Mouse (Mus musculus) megakaryocyte-erythroid progenitor cell, adult 5-6 weeks (primary cell): ENCODE results near the gene Itgam. TPM values are rescaled to one million over a fixed set of nuclear protein-coding genes. Genes with fewer than 3 reads are reported as not detected.
"Not testable (repeated sequence)": the region's sequence is repeated elsewhere in the genome, so short reads cannot be mapped to it uniquely, and the experiment has no call there.

Experiments
- ATAC-seq: replicated peaks from 2 replicates; pipeline ENCODE4 v1.8.0; 2016; ENCODE audit warnings: mild to moderate bottlenecking, inconsistent platforms; ENCODE audit not compliant: severe bottlenecking, poor library complexity, low FRiP score, low TSS enrichment
- total RNA-seq, 2 experiments: library from RNA; stranded (forward) in 1 of 2; stranded (reverse) in 1 of 2; fragments of 200-1000, 215-1000 nt in 1 of 2; fragments of >200 nt in 1 of 2; fragmentation: Nextera tagmentation in 1 of 2; gene quantifications; 2 replicates each; pipeline ENCODE4 v1.2.3; 2014 to 2017

The Itgam gene
- total RNA-seq (2014; fragmentation: Nextera tagmentation): 3.2 TPM in 1 of 2 replicates, not detected in the other
- 0.95 and 2.3 TPM in 2 replicates for total RNA-seq (2017)

DNA sequence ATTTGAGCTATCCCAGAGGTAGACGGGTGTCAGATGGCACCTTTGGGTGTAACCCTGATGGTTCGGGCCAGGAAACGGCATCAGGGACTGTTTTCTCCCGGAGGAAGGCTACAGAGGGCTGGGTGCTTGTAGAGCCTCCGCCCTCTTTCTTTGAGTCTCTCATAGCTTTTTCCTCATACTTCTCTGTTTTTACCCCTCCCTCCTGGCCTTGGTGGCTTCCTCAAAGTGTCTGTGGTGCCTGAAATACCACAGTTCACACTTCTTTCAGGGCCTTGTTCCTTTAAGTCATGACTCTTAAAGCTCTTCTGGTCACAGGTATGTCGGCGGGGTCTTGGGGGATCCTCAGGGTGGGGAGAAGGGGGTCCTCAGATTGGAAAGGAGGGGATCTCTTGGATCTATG lies at the start of gene Itgam, which contains the start of gene Gm49368:
Gene Itgam (plus strand): TSS at position 185 of the 400 bp plus-strand sequence.
Gene Gm49368 (plus strand): TSS at position 228 of the 400 bp plus-strand sequence.
- ATAC-seq: no peak

DNA sequence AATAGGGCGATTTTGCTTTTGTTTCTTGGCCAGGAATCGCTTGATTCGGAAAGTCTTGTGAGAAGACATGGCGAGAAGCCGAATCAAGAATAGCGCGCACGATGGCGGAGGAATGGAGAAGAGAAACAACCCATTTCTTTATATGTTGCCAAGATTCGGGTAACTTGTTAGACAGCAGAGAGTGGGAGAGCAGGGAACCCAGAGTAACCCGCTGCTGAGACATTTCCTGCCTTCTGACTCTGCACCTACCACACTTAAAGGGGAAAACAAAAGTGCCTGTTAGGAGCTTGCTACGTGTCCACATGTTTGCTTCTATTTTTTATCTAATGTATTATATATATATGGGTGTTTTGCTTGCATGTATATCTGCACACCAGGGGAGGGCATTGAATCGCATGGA lies 49.3 kb upstream of the Itgam start:
- ATAC-seq: no peak

DNA sequence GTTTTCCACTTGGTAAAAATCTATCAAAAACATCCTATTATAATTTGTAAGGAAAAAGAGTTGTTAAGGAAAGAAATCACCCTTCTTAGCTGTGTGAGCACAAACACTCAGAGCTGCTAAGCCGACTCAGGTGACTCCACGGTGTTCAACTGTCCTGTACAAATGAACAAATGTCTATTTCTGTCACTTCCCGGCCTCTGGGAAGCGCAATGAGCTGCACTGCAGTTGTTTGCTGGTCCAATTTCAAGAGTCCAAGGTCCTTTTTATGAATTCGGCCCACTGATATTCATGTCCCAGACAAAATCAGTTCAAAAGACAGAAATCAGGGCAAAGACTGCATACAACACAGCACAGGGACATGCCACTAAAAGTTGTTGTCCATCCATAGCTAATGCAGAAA lies 46.3 kb upstream of the Itgam start:
- not testable (repeated sequence) for ATAC-seq

DNA sequence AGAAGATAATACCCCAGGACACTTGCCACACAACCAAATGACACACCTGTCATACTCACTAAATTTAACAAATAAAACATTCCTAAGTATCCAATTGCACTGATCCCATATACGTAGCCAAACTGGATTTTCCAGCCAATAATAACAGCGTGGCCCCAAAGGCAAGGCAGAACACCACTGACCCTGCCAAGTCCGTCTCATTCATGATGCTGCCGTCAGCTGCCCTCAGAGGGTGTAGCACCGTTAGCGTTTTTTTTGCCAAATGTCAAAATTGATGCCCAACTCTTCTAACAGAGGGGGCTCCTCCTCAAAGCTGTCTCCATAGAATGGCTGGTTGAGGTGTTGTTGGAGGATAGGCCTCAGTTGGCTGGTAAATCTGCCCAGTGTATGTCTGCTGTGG lies 45.8 kb upstream of the Itgam start:
- ATAC-seq: no peak

DNA sequence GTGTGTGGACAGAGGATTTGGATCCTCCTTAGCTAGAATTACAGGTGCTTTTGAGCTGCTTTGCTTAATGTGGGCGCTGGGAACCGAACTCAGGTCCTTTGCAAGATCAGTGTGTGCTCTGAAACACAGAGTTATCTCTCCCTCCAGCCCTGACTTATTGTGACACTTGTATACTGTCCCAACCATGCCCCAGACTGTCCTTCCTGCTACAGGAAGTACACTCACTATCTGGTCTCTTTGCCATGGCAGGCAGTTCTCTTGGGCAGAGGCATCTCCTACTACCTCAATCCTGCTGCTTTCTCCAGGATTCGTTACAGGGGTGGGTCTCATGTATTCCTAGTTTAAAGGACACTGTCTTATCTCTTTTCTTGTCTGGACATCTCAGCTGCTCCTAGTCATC lies 44.2 kb upstream of the Itgam start:
- no peak for ATAC-seq

DNA sequence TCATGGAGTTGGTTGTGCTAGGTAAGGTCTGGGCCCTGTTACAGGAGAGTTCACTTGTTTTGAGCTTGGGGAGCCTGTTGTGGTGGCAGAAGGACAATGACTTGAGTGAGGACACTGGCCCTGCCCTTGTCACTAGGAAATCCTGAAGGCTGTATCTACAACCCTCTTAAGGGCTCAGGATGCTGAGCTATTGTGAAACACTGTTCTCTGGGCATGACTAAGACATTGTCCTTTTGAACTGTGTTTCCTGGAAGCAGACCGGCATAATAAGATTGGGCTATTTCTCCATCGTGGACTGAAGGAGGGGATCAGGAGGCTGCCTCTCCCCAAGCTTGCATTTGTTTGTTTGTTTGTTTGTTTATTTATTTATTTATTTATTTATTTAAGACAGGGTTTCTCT lies 43.3 kb upstream of the Itgam start:
- no peak for ATAC-seq

DNA sequence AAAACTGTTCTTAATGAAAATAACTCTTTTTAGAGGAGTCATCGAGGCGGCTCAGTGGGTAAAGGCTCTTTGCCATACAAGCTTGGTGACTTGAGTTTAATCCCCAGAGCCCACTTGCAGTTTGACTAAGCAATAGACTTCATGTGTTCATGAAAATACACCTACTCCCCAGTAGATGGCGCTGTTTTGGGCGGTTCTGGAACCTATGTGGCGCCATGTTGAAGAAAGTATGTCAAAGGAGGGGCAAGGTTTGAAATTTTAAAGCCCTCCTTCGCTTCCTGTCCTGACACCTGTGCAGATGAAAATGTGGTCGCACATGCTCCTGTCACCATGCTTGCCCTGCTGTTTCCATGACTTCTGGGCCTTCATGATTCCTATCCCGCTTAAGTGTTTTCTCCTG lies 39.5 kb upstream of the Itgam start:
- no peak for ATAC-seq

DNA sequence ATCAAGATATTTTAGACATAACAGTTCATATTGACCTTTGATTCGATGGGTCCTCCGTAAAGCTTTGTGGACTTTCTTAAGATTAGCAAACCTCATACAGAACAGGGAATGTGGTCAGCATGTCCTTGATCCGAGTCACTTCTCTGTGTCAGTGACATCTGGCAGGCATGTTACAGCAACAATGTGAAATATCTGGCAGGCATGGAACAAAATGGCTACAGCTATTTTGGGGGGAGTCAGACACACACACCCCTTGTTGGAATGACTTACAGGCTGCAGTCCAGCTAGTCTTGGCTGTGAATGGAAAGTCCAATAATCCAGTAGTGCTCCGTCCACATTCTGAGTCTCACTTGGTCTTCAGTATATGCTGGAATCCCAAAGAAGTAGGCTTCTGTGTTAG lies 38.9 kb upstream of the Itgam start:
- ATAC-seq: no peak

DNA sequence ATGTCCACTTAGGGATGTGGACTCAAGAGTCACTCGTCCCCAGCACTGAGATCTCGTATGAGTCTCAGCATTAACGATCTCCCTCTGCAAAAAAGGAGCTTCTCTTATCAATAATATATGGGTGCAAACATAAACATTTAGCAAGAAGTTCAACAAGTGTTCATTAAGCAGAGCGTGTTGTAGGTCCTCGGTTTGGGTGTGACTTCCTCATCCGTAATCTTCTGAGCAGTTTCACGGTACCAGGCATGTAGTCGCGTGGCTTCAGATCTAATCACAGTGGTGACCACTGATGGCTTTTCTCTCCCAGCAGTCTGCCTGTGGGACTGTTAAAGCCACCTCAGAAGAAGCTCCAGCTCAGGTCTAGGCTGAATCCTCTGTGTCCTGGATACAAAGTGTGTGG lies 38.1 kb upstream of the Itgam start:
- no peak for ATAC-seq

DNA sequence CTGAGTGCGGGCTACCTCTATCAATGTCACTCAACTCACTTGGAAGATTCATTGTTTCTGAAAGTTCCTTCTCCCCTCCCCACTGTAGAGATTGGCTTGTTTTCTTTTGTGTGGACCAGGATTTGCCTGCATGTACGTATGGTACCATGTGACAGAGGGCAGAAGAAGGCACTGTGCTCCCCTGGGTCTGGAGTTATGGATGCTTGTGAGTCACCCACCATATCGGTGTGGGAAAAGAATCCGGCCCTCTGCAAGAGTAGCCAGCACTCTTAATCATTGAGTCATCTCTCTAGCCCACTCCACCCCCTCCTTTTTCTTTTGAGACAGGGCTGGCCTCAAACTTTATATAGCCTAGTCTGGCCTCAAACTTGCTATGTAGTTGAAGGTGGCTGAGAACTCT lies 37.5 kb upstream of the Itgam start:
- ATAC-seq: no peak

DNA sequence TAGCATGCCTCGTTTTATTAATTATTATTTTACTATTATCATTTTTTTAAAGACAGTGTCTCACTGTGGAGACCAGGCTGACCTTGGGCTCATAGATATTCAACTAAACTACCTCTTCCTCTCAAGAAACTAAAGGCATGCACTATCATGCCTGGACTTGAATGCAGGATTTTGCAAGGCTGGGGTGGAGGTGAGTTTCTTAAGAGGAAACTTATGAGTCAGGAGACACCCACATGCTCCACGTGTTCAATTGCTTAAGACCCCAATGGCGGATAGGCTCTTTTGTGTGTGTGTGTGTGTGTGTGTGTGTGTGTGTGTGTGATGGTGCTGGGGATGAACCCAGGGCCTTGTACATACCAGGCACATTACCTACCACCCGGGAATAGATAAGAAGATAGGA lies 37.1 kb upstream of the Itgam start:
- ATAC-seq: no peak

DNA sequence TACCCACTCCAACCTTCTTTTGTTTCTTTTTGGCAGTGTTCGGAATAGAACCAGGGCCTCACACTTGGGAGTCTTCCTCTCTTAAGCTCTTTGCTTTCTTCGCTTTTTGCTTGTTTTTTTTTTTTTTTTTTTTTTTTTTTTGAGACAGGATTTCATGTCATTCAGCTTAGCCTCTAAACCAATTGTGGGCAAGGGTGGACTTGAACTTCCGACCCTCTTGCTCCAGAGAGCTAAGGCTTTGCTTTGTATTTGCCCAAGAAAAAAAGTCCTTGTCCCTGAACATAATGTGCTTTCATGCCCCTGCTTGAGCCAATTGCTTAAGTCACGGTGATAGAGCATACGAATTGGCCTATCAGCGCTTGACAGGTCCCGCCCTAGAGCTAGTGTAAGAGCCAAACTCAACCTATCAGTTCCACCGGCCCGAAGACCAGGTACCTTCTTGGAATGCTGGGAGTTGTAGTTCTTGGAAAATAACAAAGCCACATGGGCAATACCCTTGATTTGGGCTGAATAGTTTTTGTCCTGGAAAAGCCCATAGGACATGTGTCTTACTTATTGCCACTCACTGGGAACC lies 30.9 kb upstream of the Itgam start:
- ATAC-seq: peak; percentile 86

DNA sequence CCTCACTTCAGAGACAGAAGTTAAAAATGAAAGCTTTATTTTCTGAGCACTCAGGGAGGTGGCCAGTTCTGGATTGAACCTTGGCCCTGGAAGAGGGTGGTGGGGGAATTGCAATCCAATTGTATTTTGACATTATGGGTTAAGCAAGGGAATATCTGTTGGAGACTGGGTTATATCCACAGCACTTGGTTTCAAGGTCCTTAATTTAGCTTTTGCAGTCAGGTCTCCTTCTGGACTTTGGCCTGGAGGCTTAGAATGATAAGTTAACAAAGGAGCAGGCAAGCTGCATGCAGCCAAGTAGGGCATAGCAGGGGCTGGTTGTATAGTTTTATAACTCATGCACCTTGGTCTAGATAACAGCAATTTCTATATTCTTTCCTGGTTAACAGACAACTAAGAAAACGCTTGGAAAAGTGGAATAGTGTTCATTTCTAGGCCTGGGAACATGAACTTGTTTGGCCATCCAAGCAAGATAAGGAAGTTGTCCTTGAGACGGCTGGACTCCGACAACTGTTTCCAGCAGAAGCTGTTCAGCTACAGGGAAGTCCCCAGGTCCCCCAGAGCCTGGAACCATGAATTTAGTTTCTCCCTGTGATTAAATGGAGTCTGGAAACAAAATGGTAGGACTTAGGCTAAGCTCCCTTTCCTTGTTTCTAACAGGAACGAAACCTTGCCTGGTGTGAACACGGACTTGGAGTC lies 30.0 kb upstream of the Itgam start:
- no peak for ATAC-seq

DNA sequence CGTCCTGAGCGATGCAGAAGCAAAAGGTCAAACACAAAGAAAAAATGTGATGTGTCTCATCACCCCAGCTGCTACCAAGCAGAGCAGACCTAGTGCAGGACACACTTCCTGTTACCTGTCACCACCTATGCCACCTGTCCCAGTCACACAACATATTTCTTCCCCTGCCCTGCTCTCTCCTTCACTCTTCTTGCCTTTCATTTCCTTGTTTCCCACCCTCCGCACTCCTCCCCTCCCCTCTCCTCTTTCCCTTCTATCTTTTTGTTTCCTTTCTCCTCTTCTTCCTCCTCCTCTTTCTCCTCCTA lies 29.5 kb upstream of the Itgam start:
- ATAC-seq: no peak

DNA sequence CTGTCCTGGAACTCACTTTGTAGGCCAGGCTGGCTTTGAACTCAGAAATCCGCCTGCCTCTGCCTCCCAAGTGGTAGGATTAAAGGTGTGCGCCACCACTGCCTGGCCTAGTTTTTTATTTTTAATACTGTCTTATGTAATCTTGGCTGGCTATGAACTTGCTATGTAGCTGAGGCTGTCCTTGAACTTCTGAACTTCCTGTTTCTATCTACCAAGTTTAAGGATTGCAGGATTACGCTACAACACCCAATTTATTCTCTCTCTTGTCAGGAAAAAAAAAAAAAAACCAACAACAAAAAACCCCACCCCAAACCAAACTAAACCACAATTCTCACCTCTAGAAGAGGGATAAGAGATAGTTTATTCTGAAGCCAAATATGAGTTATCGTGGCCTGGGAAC lies 28.8 kb upstream of the Itgam start:
- no peak for ATAC-seq

DNA sequence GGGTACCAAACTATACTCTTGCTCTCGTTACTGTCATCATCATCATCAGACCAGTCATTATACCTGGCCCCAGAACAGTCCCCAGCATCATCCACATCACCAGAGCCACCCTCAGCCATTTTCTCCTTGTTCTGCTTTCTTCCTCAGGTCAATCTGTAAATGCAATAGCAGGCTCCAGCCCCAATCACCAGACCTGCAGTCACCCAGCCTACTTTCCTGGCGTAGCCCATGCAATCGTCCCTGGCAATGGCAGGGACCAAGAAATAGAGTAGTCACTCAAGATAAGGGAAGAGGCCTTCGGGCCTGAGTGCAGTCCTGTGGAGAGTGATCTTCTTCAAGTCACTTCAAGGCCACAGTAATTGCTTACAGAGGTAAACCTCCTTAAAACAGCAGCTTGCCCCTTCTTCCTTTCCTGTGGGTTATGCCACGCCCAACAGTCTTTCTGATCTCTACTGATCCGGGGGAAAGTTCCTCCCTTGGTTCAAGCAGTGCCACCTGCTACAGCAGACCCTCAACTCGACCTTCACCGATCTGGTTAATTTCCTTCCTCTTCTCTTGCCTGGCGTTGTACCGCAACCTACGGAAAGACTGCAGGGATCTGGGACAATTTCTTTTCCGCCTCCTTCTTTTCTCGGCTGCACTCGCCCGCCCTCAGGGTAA lies 20.1 kb upstream of the Itgam start:
- ATAC-seq: peak; percentile 57

DNA sequence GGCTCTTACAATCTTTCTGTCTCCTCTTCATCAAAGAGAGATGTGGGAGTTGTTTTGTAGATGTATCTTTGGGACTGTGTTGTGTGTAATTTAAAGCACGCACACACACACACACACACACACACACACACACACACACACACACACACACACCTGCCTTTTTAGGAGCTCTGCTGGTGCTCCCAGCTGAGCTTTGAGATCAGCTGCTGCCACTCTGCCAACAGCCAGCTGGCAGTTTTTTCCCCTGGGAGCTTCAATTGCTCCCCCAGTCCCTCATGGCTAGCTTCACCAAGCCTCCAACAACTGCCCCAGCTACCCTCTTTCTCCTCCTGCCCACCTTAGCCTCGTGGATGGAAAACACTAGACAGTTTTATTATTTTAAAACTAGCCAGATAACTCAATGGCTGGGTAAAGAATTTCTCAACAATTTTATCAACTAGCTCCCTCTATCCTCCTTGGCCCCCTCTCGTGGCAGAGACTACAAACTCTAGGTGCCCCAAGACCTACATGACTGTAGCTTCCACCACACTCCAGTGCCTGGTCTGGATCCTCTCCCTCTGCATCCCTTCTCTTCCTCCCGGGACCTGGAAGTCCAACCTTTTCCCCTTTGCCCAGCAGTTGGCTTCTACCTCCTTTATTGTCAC lies 18.2 kb upstream of the Itgam start:
- no peak for ATAC-seq

DNA sequence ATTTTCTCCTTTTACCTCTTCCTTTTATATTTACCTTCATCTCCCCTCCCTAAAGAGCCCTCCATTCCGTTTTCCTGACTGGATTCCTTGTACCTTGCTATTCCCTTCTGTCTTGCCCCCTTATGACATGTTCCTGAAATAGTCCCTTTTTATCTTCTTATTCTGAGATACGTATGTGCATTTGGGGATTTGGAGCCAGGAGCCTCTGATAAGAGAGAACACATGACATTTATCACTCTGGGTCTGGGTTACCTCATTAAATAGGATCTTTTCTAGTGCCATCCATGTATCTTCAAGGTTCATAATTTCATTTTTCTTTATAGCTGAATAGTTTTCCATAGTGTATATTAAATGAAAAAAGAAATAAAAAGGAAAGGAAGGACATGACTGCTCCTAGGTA lies 16.8 kb upstream of the Itgam start:
- no peak for ATAC-seq

DNA sequence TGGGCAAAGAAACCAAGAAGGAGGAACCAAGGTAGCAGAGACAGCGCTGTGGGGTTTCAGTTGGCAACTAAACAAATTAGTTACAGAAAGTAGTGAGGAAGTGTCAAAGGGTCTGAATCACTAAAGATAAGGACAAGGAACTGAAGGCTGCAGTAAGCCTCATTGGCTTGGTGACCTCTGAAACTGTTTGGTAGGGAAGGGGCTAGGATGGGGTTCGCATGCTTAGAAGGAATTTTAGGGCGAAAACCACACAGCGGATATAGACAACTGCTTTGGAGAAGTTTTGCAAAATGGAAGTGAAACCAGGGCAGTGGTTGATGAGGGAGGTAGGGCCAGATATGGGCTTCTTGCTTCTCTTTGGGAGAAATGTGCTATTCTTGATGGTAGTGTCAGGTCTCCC lies 13.6 kb upstream of the Itgam start:
- peak; percentile 42; the same call in 1 of the 2 replicates for ATAC-seq

DNA sequence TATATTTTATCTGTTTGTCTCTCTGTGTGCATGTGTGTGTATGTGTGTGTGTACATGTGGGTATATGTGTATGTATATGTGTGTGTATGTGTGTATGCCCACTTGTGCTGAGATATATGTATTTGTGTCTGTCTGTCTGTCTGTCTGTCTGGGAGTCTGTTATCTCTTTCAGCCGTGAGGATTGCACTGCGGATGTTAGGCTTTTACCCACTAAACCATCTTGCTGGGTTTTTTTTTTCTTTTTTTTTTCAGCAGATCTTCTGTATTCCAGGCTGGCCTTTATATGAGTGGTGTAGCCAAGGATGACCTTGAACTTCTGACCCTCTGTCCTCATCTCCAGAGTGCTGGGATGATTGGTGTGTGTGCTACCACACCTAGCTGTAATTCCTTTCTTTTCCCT lies 13.2 kb upstream of the Itgam start:
- ATAC-seq: no peak

DNA sequence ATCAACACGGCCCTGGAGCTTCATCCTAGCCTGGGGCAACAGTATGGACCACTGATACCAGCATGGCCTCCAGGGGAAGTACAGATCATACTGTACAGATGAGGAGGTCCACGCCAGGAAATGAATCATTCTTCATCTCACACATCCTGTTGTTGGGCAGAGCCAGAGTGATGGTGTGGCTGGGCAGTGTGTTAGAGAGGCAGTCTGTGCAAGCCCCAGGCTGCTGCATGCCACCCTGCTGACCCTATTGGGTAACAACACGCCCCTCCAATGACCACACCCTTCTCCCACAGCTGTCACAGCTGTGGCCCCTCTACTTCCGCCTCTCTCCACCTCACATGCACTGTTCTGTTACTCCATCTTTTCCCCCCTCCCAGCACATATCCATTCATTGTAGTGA lies 11.7 kb upstream of the Itgam start:
- peak; percentile 43; the same call in 1 of the 2 replicates for ATAC-seq
